Mouse (Mus musculus): ENCODE measurements around the gene Taf1d. TPM values are rescaled to one million over a fixed set of nuclear protein-coding genes. Genes with fewer than 3 reads are reported as not detected.

The Taf1d gene
- 155 and 160 TPM in 2 replicates for polyA plus RNA-seq (2012; rRNA removed)

GRCm38 (mm10) chr9:15305503-15306397, at the start of gene Taf1d:
Gene Taf1d, plus strand, starts transcription at chr9:15306214.

GRCm38 (mm10) chr9:15279649-15280490, 26.1 kb upstream of the Taf1d start, which contains the start of gene Med17:
Gene Med17, minus strand, starts transcription at chr9:15279931.

GRCm38 (mm10) chr9:15306398-15307119, 545 bp downstream of the Taf1d start, which contains the start of gene 4931406C07Rik:
Gene 4931406C07Rik, minus strand, starts transcription at chr9:15306448.

GRCm38 (mm10) chr9:15357484-15358275, 51.7 kb downstream of the Taf1d start, which contains the start of gene Cep295:
Gene Cep295, minus strand, starts transcription at chr9:15357788.

Other genes starting within 250 kb of the Taf1d start
- not detected in 2 replicates for gene Hephl1, start 194.1 kb upstream of the Taf1d start, polyA plus RNA-seq (2012; rRNA removed)
- 1.4 and 2.6 TPM in 2 replicates for gene Vstm5, start 67.2 kb upstream of the Taf1d start, polyA plus RNA-seq (2012; rRNA removed)
- 47.2 and 53.2 TPM in 2 replicates for gene Med17, start 26.3 kb upstream of the Taf1d start, polyA plus RNA-seq (2012; rRNA removed)
- gene 4931406C07Rik, start 234 bp downstream of the Taf1d start, polyA plus RNA-seq (2012; rRNA removed), result 14.3 and 16.7 TPM in 2 replicates
- gene Cep295, start 51.6 kb downstream of the Taf1d start, polyA plus RNA-seq (2012; rRNA removed), result 29.1 and 39.2 TPM in 2 replicates
- 13.9 and 14.9 TPM in 2 replicates for gene Smco4, start 187.2 kb downstream of the Taf1d start, polyA plus RNA-seq (2012; rRNA removed)